Mouse (Mus musculus) layer of hippocampus, adult 9-10 months (tissue): Measurements from ENCODE around the gene Cops6.
A peak's percentile ranks its signal among the peaks of the same experiment; 100 is the strongest.

Experiments
- DNase-seq: peaks from one replicate; pipeline ENCODE4 v3.0.0; 2022; ENCODE audit warnings: low spot score

The Cops6 gene

DNA sequence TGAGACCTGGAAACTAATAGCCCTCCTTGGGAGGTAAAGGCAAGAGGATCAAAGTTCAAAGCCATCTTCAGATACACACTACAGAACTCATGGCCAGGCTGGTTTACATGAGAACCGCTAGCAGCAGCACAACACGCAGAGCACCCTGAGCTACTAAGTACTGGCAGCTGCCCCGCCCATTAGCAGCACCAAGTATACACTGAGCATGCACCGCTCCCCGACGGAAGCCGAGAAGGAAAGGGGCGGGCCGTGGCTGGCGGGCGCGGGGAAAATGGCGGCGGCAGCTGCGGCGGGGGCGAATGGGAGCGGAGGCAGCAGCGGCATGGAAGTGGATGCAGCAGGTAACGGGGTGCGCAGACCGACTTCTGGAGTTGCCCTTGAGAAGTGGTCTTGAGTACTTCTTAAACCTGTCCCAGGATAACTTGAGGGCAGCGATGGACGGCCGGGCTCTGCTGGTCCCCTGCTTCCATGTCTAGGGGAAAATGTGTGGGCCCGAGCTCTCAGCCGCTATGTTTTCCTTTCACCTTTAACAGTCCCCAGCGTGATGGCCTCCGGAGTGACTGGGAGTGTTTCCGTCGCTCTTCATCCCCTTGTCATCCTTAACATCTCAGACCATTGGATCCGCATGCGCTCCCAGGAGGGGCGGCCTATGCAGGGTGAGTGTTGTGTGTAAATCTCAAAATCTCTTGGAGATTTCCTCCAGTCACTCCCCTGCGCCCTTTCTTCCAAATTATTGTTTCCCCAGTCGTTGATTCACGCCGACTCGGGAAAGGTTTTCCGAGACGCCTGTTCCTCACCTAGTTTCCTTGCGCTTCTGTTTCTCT, at the start of gene Cops6:
Gene Cops6 (plus strand): TSS at position 230 of the 824 bp plus-strand sequence.
- peak; percentile 81 for DNase-seq

DNA sequence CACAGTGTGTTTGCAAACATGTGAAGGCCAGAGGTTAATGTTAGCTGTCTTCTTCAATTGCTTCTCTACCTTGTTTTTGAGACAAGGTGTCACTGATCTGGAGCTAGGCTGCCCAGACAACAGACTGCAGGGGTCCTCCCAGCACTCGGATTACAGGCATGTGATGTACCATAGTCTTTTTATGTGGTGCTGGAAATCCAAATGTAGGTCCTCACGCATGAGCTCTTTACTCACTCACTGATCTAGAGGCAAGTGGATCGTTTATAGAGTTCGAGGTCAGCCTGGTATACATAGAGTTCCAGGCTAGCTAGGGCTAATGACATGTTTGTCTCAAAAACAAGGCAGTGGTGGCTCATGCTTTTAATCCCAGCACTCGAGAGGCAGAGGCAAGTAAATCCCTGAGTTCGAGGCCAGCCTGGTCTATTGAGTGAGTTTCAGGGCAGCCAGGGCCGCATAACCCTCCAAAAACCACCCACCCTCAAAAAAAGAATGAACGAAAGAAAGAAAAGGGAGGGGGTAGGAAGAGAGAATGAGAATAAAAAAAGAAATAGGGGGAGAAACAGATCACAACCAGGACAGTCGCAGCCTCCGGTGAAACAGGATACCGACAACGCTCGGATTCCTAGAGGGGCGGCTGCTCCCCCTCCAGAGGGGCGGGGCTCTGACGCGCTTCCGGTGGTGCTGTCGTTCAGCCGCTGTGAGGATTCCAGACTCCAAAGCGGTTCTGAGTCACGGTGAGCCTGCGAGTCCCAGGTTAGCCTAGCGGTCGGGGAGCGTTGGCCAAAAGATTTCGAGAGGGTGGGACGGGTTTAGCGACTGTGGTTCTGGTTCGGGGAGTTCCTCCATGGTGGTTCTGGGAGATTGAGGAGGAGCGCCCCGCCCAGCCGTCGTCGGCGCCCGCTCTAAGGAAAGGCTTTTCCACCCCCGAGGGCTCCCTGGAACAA, 44.3 kb upstream of the Cops6 start, which contains the start of gene Zscan21:
Gene Zscan21 (plus strand): TSS at position 649 of the 944 bp plus-strand sequence.
- peak; percentile 50 for DNase-seq

DNA sequence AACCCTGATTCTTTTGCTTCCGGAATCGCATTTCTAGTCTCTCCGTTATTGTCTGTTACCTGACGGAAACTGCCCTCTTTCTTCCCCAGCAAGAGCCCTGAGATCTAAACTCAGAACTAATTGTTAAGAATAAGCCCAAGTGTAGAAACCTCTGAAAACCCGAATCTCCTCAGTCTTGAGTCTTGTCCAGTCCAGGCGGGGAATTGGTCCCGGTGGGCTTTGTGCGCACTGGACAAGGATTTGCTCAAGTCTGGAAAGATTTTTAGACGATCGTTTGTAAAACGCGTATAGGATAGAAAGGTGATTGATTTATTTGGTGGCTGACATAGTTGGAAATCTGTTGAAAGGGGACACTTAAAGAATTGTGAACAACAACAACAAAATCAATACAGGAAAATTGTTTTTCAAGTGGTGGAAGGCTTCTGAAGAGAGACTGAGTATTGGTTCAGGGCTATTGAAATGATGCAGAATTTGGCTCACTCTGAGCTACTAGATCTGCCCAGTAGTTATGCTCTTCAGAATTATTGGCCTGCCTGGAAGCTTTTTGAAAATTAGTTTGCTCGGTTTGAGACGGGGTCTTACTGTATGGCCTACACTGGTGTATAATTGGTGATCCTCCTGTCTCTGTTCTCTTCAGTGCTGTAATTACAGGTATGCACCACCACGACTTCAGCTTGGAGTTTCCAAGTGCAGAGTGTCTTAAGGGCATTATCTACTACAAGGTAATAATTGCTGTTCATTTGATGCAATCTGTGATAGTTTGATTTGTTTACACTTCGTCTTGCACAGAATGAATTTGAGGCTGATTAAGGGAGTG, 43.5 kb upstream of the Cops6 start:
- no peak for DNase-seq

DNA sequence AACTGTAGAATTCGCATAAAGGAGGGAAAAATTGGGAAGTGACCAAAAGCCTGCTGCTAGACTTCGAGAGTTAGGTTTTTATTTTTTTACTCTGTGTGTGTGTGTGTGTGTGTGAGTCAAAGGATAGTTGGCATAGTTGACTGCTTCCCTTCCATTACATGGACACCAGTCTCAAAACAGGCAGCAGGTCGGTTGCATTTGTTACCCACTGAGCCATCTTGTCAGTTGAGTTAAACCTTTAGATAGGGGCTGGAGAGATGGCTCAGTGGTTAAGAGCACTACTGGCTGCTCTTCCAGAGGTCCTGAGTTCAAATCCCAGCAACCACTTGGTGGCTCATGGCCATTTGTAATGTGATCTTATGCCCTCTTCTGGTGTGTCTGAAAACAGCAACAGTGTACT, 42.8 kb upstream of the Cops6 start:
- DNase-seq = no peak

DNA sequence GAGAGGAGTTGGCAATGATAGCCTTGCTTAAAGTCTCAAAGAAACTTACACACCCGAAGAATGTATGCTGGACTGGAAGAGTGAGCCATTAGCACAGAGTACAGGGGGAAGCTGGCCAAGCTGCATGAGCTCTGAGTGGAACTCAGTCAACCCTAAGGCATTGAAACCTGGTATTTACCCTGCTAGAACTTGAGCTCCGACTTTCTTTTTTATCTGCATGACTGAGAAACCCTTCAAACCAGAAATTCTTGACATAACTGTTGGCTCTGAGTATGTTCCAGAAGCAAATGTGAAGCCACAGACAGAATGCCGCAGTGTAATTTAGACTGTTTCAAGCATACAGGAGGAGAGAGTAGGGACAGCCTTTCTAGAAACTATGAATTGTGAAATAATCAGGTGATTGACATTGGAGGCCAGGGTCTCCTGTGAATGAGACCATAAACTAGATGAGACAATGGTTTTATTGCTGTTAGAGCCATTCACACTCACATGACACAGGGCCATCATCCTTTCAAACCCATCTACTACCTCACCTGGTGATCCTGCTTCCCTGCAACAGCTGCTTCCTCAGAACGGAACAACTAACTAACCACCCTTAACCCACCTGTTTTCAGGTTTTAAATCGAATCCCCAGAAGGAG, 28.3 kb upstream of the Cops6 start:
- DNase-seq = no peak

DNA sequence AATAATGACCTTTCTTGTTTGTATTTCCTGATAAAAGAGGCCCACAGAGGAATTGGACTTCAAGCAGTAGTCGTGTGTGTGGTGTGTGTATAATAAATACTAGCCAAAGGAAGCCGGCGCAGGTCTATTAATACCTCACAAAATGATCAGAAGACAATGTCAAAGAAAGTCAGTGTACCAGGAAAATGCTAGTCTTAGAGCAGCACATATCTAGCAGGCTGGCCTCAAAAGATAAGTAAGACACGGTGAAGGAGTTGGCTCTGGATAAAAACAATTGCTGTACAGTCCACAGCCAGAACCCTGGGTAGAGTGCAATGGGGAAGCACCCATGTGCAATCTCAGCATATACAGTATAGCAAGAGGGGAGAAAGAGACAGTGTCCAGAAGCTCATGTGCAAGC, 23.6 kb upstream of the Cops6 start:
- no peak for DNase-seq

DNA sequence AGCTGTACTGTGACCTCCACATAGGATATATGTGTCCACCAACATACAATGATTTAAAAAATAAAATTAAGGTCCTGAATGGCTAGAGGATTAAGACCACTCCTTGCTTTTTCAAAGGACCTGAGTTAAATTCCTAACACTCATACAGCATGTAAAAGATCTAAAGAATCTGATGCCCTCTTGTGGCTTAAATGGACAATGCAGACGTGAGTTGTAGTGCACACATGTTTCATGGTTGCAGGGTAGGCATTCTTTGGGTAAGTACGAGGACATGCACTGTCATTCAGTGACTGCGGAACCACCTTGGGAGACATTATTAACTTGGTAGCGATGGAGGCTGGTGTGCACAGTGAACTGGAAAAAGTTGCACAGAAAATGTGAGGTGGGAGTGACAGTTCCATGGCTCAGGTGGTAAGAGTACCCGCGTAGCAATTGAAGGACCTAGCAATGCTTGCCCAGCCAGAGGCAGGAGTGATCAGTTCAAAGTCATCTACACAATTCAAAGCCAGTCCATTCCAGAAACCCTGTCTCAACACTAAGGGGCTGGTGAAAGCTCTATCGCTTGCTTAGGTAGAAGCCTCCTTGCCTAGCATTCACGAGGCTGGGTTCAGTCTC, 22.8 kb upstream of the Cops6 start:
- no peak for DNase-seq

DNA sequence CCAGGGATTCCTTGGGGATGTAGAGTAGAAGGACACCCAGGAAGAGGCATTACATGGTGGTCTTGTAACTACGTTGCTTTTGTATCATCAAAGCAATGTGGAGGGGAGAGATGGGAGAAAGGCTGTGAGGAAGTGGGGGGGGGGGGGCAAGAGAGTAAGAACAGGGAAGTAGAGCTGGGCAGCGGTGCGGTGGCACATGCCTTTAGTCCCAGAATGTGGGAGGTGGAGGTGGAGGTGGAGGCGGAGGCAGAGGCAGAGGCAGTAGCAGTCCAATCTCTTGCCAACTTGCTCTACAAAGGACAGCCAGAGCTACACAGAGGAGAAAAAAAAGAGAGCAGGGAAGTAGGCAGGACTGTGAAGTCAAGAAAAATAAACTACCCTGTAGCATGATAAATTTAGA, 22.3 kb upstream of the Cops6 start:
- DNase-seq = no peak

DNA sequence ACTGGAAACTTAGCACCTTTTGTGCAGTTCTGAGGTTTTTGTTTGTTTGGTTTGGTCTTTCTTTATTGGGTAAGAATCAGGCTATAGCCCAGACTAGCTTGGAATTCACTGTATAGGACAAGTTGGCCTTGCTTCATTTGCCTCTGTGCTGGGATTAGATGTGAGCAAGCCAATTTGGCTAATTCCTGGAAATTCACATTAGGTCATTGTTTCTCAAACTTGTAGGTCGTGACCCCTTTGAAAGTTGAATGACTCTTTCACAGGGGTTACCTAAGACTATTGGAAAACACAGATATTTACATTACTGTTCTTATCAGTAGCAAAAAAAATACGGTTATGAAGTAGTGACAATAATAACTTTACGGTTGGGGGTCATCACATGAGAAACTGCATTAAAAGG, 6.5 kb upstream of the Cops6 start:
- no peak for DNase-seq

DNA sequence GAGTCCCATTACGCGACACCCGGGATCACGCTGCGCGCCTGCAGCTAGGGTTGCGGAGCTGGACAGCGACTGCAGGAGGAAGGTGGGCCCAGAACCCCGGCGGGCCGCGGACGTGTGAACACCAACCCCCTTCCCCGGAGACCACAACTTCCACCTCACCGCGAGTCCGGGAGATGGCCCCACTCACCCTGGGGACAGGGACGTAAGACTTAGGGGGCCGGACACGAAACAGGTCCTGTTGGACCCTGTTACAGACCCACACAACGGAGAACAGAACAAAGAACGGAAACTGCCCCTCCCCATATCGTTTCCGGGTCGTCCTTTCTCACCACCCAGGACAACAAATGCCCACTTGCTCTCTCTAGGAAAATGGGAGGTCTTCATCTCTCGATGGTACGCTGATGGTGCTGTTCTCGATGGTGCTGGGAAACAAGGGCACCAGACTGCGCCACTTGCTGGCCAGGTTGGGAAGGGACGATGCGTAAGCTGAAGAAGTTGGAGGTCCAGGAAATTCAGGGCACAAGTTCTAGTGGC, 5.4 kb upstream of the Cops6 start, which contains the start of gene Zfp113:
Gene Zfp113 (minus strand): TSS at position 302 of the 534 bp plus-strand sequence.
- DNase-seq = peak; percentile 93

DNA sequence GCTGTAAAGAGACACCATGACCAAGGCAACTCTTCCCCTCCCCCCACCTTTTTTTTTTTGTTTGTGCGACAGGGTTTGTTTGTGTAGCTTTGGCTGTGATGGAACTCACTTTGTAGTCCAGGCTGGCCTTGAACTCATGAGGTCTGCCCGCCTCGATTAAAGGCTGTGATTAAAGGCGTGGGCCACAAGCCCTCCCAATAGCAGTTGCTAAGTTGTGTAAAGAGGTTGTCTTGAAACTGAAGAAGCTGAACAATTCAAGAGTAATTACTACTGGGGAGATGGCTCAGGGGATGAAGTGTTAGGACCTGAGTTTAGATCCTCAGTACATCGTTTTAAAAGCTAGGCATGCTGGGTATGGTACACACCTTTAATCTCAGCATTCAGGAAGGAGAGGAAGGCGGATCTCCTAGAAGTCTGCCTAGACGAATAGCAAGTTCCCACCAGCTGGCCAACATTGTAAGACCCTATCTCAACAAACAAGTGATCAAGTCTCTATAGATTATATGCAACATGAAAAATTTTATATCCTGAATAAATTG, 578 bp upstream of the Cops6 start:
- no peak for DNase-seq

DNA sequence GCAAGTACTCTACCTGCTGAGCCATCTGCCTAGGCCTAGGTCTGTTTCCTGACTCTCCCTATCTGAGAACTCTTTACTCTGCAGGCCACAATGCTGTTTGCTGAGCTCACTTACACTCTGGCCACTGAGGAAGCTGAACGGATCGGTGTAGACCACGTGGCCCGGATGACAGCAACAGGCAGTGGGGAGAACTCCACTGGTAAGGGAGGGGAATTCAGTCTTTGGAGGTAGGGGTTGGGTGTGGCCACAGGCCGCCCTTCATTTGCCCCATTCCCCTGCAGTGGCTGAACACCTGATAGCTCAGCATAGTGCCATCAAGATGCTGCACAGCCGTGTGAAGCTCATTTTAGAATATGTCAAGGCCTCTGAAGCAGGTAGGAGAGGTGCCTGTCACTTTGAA, 2.2 kb downstream of the Cops6 start:
- DNase-seq = no peak

DNA sequence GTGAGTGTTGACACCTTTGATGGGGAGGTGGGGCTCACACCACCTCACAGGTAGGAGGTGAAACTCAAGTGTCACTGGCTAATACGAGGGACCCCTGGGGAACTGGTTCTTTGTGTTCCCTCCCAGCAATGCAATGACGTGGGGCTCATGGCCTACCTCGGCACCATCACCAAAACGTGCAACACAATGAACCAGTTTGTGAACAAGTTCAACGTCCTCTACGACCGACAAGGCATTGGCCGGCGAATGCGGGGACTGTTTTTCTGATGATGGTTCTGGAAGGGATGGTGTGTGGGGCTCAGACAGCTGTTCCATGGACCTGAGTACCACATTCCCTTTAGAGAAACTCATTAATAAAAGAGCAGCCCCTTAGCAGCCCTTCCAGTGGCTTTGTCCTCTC, 2.7 kb downstream of the Cops6 start:
- DNase-seq = no peak

DNA sequence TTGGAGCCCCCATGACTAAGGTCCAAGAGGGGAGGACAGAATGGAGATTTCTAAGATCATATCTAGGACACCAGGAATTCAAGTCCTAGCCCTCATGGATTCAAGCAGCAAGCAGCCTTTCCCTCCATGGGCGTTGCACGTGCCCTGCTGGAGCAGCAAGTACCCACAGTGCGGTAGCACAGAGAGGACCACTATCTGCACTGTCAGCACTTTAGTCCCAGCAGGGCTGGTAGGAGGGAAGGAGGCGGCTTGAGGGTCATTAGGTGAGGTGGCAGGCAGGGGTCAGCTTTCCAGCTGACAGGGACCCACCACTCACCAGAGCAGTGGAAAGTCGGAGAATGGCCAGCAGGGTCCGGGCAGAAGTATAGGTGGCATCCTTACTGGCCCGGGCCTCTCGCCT, 4.7 kb downstream of the Cops6 start:
- no peak for DNase-seq

DNA sequence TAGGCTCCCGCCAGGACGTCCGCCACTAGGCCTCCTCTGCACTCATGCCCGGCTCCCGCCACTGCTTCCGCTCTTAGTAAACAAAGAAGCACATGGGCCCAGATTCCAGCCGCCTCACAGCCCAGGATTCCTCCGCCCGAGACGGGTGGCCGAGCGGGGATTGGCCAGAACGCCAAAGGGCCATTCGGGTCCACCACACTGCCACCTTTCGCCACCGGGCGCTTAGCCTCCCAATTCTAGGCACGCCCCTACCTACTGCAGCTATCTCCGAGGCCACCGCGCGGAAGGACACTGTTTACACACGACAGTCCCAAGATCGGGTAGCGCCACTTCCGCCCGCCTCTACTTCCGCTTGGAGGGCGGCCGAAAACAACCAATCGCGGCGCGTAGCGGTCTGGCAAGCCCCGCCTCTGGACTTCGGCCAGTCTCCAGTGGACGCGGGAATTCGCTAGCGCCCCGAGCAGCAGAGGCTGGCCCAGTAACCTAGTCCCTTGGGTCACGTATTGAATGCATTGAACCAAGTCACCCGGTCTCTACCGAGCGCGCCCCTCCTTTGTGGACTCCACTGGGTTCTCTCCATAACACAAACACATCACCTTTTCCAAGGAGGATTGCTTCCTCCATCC, 10.2 kb downstream of the Cops6 start:
- peak; percentile 94 for DNase-seq

DNA sequence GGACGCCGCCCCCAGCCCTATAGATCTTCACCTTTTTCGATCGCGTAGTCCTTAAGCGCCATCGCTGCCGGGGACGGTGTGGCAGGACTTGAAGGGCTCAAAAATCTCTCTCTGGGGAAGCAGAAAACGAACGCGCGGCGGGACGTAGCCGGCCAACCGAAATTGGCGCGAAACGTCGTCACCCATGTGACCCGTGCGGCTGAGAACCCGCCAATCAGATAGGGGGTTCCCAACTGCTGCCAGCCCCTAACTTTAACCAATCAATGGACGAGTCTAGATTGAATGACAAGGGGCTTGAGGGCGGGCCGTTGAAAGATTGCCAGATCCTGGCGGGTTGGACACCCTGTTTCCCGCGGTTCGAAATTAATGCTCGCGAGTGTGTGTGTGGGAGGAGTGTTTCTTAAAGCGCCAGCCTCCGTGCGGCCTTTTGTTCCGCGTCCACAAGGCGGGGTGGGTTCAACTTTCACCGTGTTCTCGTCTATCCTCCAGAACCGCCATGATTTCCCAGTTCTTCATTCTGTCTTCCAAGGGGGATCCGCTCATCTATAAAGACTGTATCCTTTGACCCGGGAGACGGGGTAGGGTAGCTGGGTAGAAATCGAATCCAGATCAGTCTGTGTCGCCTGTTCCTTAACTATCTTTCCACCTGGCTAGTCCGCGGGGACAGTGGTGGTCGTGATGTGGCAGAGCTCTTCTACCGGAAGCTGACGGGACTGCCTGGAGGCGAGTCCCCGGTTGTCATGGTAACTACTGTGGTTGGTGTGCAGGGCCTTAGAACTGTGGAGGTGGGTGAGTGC, 11.0 kb downstream of the Cops6 start, which contains the start of the genes Ap4m1 and Mcm7:
Gene Ap4m1 (plus strand): TSS at position 308 of the 797 bp plus-strand sequence.
Gene Mcm7 (minus strand): TSS at position 728 of the 797 bp plus-strand sequence.
- DNase-seq = peak; percentile 94

DNA sequence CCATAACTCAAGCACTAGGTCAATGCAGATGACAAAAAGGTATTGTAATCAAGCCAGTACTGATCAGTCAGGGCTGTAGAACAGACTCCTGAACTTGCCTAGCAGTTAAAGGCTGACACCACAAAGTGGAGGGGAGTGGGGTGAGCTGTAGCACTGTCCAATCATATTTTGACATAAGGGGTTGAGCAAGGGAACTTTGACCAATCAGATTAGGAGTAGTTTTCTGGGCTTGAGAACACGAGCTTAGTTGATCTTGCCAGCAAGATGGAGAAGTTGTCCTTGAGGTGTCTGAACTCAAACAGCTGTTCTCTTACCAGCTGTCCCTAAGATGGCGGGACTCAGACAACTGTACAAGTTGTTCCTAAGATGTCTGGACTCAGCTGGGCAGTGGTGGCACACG, 12.3 kb downstream of the Cops6 start:
- DNase-seq = no peak

DNA sequence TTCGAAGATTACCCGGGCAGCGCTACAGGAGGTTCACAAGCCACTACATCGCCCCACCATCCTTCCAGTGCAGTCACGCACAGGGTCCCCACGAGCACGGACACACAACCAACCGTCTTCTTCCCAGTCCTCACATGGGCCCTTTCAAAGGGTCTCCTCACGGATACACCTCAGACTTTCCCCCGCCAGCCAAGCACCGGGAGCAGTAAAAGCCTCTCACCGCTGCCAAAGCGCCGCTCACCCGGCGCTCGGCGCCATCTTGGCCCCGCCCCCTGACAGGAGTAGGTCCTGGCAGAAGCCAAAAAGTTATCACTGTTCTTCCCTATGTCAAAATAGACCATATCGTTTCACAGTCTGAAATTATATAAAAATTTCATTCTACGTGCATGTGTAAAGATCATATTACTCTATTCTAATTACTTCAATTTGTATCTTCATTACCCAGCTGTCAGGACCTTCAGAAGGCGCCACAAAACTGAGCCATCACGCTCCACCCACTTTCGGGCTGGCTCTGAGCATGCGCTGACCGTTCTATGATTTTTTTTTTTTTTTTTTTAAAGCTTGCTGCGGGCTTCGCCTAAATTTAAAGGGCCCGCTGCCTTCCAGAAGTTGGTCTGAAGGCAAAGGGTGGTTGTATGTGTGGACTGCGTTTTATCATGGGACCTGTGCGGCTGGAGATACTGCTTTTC, 26.2 kb downstream of the Cops6 start, which contains the start of the genes Taf6 and Cnpy4:
Gene Taf6 (minus strand): TSS at position 502 of the 689 bp plus-strand sequence.
Gene Cnpy4 (plus strand): TSS at position 536 of the 689 bp plus-strand sequence.
- peak; percentile 77 for DNase-seq
